Mouse (Mus musculus): ENCODE results near the gene Pthlh. TPM values are rescaled to one million over a fixed set of nuclear protein-coding genes. Genes with fewer than 3 reads are reported as not detected.
A peak's percentile ranks its signal among the peaks of the same experiment; 100 is the strongest.

Gene Pthlh
- polyA plus RNA-seq, 1 experiment from 2014 or later, result 13.1 TPM

DNA sequence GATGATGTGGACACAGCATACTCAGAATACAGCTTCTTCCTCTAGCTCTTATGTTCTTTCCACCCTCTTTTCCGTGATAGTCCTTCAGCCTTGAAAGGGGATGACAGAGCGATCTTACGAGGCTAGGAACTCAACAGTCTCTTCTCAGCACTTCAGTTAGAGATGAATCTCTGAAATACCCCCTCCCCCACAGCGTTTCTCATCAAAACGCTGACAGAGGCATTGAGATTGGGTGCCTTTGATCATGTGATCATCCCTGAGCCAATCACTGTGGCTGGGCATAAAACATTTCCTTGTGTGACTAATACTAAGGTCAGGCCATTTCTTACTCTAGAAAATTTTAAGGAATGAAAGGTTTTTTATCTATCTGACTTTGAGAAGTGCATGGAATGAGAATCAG is 20.3 kb downstream of the Pthlh start:
- Histone ChIP-seq H3K9me3 (ENCODE audit: low read depth, low read length) (no peaks in the 10 kb centered on the region), H3K27ac (ENCODE audit: low read depth) (no peak overlapping the region), H3K4me3 (ENCODE audit: low read depth, low read length) (no peak overlapping the region), H3K9ac (no peak overlapping the region), H3K4me1 (ENCODE audit: insufficient read depth) (no peaks in the 10 kb centered on the region), H3K36me3 (ENCODE audit: insufficient read depth) (no peaks in the 10 kb centered on the region), H3K27me3 (ENCODE audit: insufficient read depth, low read length) (no peaks in the 10 kb centered on the region), H3K4me2 (no peak overlapping the region)
- ATAC-seq (ENCODE audit: insufficient read depth) (no peak), DNase-seq (no peak)
- no peak for TF ChIP-seq CTCF (IDR thresholded peaks at IDR 0.05; ENCODE audit: low read depth)
- 43% methylated on average over 5 of the region's 5 CpGs for WGBS

DNA sequence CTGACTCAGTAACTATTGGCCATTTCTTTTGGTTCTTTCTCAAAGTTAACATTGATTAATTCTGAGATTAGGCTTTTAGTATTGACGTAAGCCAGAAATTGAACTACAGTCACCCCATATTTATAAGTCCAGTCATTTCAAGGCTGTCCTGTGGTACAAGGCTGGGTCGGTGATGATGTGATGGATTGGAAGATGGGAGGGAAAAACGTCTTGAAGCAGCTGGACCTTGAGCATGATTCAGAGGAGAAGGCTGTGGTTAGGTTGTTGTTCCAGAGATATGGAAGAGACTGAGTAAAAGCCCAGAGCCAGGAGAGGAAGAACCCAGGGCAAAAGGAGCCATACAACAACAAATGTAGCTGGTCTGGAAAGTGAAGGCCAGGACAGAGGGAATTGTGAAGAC is 22.4 kb downstream of the Pthlh start:
- Histone ChIP-seq H3K27me3 (ENCODE audit: insufficient read depth, low read length) (no peaks in the 10 kb centered on the region), H3K9me3 (ENCODE audit: low read depth, low read length) (no peaks in the 10 kb centered on the region), H3K4me2 (no peak overlapping the region), H3K4me3 (ENCODE audit: low read depth, low read length) (no peak overlapping the region), H3K36me3 (ENCODE audit: insufficient read depth) (no peaks in the 10 kb centered on the region), H3K4me1 (ENCODE audit: insufficient read depth) (no peaks in the 10 kb centered on the region), H3K9ac (no peak overlapping the region), H3K27ac (ENCODE audit: low read depth) (no peak overlapping the region)
- TF ChIP-seq CTCF (IDR thresholded peaks at IDR 0.05; ENCODE audit: low read depth), result no peak
- WGBS, result 62% methylated on average over 3 of the region's 3 CpGs
- ATAC-seq (ENCODE audit: insufficient read depth) (no peak), DNase-seq (no peak)

DNA sequence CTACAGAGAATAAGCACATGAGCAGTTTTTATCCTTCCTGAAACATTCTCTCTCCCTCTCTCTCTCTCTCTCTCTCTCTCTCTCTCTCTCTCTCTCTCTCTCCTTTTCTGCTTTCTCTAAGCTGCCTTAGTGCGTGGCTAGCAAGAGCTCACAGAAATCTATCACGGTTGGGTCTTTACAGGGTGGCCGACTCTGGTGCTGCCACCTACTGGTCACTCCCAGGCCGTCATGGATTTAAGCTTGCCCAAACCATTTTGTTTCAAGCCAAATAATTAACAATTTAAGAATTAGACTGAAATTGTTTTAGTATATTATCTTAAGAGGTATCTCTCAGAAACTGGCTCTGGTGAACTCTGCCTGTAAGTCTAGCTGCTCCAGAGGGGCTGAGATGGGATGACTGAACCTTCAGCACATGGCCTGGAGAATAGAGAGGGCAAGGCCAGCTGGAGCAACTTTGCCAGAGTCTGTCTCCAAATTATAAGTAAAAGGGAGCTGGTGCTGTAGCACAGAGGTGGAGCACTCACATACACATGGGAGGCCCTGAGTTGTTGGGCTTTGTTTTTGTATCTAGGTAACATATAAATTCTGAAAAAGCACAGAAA is 23.7 kb downstream of the Pthlh start:
- peak; percentile 63; the same call in 1 of the 2 replicates for ATAC-seq (ENCODE audit: insufficient read depth)
- H3K27me3 ChIP-seq (ENCODE audit: insufficient read depth, low read length), result no peaks in the 10 kb centered on the region
- WGBS, result 0% methylated on average over 4 of the region's 4 CpGs
- peak; percentile 80 for TF ChIP-seq CTCF (IDR thresholded peaks at IDR 0.05; ENCODE audit: low read depth)
- no peaks in the 10 kb centered on the region for H3K9me3 ChIP-seq (ENCODE audit: low read depth, low read length)
- H3K36me3 ChIP-seq (ENCODE audit: insufficient read depth), result no peaks in the 10 kb centered on the region
- no peak overlapping the region for H3K4me3 ChIP-seq (ENCODE audit: low read depth, low read length)
- no peak overlapping the region for H3K4me2 ChIP-seq
- H3K27ac ChIP-seq (ENCODE audit: low read depth), result no peak overlapping the region
- no peak overlapping the region for H3K9ac ChIP-seq
- H3K4me1 ChIP-seq (ENCODE audit: insufficient read depth), result no peaks in the 10 kb centered on the region
- DNase-seq, result peak; percentile 83

DNA sequence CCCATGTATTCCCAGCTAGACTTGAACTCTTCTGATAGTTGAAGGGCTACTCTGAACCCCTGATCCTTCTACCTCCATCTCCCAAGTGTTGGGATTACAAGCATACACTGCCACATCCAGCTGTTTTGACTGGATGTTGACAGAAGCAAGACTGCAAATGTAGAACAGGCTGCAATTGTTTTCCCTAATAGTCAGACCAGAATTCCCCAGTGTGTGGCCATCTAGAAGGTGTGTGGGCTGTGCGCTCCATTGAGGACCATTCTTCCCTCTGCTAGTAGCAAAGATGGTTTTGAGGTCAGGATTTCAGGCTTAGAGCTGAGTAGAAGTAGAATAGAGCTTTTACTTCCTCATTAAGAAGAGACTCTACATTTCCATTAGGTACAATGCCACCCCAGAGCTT is 37.3 kb downstream of the Pthlh start:
- no peak for TF ChIP-seq CTCF (IDR thresholded peaks at IDR 0.05; ENCODE audit: low read depth)
- Histone ChIP-seq H3K4me3 (ENCODE audit: low read depth, low read length) (no peak overlapping the region), H3K4me1 (ENCODE audit: insufficient read depth) (no peaks in the 10 kb centered on the region), H3K9ac (no peak overlapping the region), H3K36me3 (ENCODE audit: insufficient read depth) (no peaks in the 10 kb centered on the region), H3K9me3 (ENCODE audit: low read depth, low read length) (no peaks in the 10 kb centered on the region), H3K4me2 (no peak overlapping the region), H3K27ac (ENCODE audit: low read depth) (no peak overlapping the region), H3K27me3 (ENCODE audit: insufficient read depth, low read length) (no peaks in the 10 kb centered on the region)
- no peak for DNase-seq
- ATAC-seq (ENCODE audit: insufficient read depth), result no peak
- WGBS, result 97% methylated on average over 1 of the region's 1 CpGs

DNA sequence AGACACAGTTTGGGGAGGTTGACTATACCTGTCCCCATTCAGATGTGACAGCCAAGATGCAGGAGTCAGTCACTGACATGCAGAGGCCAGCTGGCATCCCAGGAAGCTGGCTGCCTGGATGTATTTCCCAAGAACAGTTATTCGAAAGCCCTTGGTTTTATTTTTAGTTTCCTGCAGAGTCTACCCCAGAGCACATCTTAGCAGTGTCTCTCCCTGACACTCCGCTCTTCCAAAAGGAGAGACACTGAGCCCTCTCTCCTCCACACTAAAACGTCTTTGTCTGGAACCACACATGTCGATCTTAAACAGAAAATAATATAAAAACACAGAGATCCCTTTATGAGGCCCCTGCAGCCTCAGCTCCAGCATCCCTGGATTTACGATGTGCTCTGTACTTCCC is 44.9 kb downstream of the Pthlh start:
- no peak for DNase-seq
- WGBS, result 66% methylated on average over 5 of the region's 5 CpGs
- Histone ChIP-seq H3K36me3 (ENCODE audit: insufficient read depth) (no peaks in the 10 kb centered on the region), H3K4me2 (no peak overlapping the region), H3K9ac (no peak overlapping the region), H3K4me1 (ENCODE audit: insufficient read depth) (no peaks in the 10 kb centered on the region), H3K9me3 (ENCODE audit: low read depth, low read length) (no peaks in the 10 kb centered on the region), H3K4me3 (ENCODE audit: low read depth, low read length) (no peak overlapping the region), H3K27ac (ENCODE audit: low read depth) (no peak overlapping the region), H3K27me3 (ENCODE audit: insufficient read depth, low read length) (no peaks in the 10 kb centered on the region)
- no peak for ATAC-seq (ENCODE audit: insufficient read depth)
- TF ChIP-seq CTCF (IDR thresholded peaks at IDR 0.05; ENCODE audit: low read depth), result no peak

DNA sequence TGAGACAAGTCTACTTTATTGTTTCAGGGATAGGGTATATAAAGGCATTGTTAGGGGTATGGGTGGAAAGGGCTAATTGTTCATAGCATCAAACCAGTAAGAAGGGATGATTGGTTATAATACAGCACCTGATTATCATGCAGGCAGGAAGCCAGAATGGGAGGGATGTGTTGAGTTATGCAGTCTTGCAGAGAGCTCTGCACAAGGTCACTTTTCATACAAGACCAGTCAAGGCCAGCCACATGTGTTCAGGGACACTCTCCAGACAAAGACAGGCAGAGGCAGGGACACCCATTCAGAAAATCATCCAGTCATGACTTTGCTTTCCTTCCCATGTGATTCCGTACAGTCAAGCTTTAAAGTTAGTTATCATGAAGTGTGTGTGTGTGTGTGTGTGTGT is 47.8 kb downstream of the Pthlh start:
- H3K36me3 ChIP-seq (ENCODE audit: insufficient read depth), result no peaks in the 10 kb centered on the region
- H3K9me3 ChIP-seq (ENCODE audit: low read depth, low read length), result no peaks in the 10 kb centered on the region
- no peak overlapping the region for H3K9ac ChIP-seq
- H3K4me3 ChIP-seq (ENCODE audit: low read depth, low read length), result no peak overlapping the region
- WGBS, result 89% methylated on average over 1 of the region's 1 CpGs
- no peak for TF ChIP-seq CTCF (IDR thresholded peaks at IDR 0.05; ENCODE audit: low read depth)
- DNase-seq (no peak), ATAC-seq (ENCODE audit: insufficient read depth) (no peak)
- no peaks in the 10 kb centered on the region for H3K4me1 ChIP-seq (ENCODE audit: insufficient read depth)
- H3K27ac ChIP-seq (ENCODE audit: low read depth), result no peak overlapping the region
- H3K27me3 ChIP-seq (ENCODE audit: insufficient read depth, low read length), result no peaks in the 10 kb centered on the region
- H3K4me2 ChIP-seq, result no peak overlapping the region

DNA sequence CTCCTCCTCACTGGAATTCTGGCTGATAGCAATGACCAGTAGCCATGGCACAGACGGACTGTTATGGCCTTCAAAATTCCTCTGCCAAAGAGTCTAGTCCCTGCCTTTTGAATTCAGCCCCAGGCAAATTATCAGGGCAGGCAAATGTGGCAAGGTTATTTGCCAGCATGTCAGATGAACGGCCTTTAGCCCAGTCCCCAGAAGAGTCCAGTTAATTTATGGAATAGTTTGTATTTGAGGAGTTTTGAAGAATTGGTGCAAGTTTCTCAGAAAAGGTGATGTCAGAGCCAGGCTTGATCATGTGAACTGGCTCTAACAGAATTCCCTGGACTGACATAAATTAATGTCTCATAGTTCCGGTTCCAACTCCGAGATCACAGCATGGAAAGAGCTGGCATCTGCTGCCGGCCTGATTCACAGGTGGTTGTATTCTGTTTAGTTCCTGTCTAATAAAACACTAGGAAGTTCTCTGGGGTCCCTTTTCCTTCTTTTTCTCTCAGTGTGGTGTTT is 56.1 kb downstream of the Pthlh start:
- ATAC-seq (ENCODE audit: insufficient read depth), result no peak
- Histone ChIP-seq H3K9ac (no peak overlapping the region), H3K4me2 (no peak overlapping the region), H3K9me3 (ENCODE audit: low read depth, low read length) (no peaks in the 10 kb centered on the region), H3K36me3 (ENCODE audit: insufficient read depth) (no peaks in the 10 kb centered on the region), H3K4me3 (ENCODE audit: low read depth, low read length) (no peak overlapping the region), H3K4me1 (ENCODE audit: insufficient read depth) (no peaks in the 10 kb centered on the region), H3K27me3 (ENCODE audit: insufficient read depth, low read length) (no peaks in the 10 kb centered on the region), H3K27ac (ENCODE audit: low read depth) (no peak overlapping the region)
- DNase-seq, result no peak
- TF ChIP-seq CTCF (IDR thresholded peaks at IDR 0.05; ENCODE audit: low read depth), result no peak
- WGBS, result 73% methylated on average over 5 of the region's 5 CpGs

Other genes starting within 250 kb of the Pthlh start
- 1.1 TPM in 2 replicates for gene Rep15, start 231.6 kb downstream of the Pthlh start, polyA plus RNA-seq (2014; fragmentation: Nextera tagmentation; extraction: Ambion mirVana)
- 106 and 121 TPM in 2 replicates for gene Mrps35, start 221.4 kb downstream of the Pthlh start, polyA plus RNA-seq (2014; fragmentation: Nextera tagmentation; extraction: Ambion mirVana)
- 7.3 and 7.5 TPM in 2 replicates for gene Mansc4, start 177.2 kb downstream of the Pthlh start, polyA plus RNA-seq (2014; fragmentation: Nextera tagmentation; extraction: Ambion mirVana)
- 14.2 and 14.6 TPM in 2 replicates for gene Klhl42, start 172.8 kb downstream of the Pthlh start, polyA plus RNA-seq (2014; fragmentation: Nextera tagmentation; extraction: Ambion mirVana)
- 22.9 and 23.4 TPM in 2 replicates for gene Ccdc91, start 211.6 kb upstream of the Pthlh start, polyA plus RNA-seq (2014; fragmentation: Nextera tagmentation; extraction: Ambion mirVana)

Data from lung, embryonic 14.5 days (tissue).